Mouse (Mus musculus) kidney, adult 2 months (tissue): Measurements from ENCODE around the gene Cyp2d9.

Source experiments
- CTCF ChIP-seq: fragments of 200-500 bp; conservative IDR thresholded peaks from 2 replicates; pipeline ENCODE4 v1.5.1; 2011; ENCODE audit warnings: low read depth, mild to moderate bottlenecking, control low read depth, low read length, moderate library complexity, mixed read lengths; ENCODE audit not compliant: insufficient read depth, insufficient read length
- POLR2A ChIP-seq: fragments of 200-500 bp; IDR thresholded peaks from one replicate; pipeline ENCODE4 v1.6.1; 2011; ENCODE audit warnings: low read depth, low read length, control low read depth

DNA sequence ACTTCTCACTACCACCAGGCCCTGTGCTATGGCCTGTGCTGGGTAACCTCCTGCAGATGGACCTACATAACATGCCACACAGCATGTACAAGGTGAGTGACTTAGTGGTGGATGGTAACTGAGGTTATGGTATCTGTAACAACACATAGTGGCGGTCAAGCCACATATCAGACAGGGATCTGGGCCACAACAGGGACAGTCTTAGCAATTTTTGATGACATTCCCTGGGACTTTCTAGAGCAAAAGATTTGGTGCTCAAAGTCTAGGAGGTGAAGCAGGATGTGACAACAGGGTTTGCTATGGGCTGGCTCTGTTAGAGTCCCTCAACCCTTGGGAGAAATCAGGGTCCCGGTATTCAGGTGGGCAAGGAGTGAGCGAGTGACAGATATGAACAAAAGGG, 384 bp downstream of the Cyp2d9 start:
- TF ChIP-seq CTCF (no peak), POLR2A (no peak)
